Mouse (Mus musculus): ENCODE data around the gene Ndufa7.
"Not testable (repeated sequence)": the region's sequence is repeated elsewhere in the genome, so short reads cannot be mapped to it uniquely, and the experiment has no call there.

The Ndufa7 gene

DNA sequence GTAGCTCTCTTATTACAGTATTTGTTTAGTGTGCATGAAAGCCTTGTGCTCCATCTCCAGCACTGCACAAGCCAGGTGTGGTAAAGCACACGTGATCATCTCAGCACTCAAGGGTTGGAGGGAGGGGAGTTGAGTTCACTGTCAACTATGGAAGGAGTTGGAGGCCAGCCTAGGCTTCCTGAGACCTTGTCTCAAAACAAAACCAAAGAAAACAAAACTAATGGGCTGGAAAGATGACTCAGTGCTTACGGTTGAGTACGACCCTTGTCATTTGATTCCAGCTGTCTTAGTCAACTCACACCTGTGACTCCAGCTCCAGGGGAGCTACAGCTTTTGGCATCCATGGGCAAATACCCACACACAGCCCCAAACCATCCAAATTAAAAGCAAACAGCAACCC, 11.9 kb upstream of the Ndufa7 start:
- DNase-seq = no peak

GRCm38 (mm10) chr17:33812990-33813389, 11.4 kb upstream of the Ndufa7 start:
- DNase-seq = no peak

DNA sequence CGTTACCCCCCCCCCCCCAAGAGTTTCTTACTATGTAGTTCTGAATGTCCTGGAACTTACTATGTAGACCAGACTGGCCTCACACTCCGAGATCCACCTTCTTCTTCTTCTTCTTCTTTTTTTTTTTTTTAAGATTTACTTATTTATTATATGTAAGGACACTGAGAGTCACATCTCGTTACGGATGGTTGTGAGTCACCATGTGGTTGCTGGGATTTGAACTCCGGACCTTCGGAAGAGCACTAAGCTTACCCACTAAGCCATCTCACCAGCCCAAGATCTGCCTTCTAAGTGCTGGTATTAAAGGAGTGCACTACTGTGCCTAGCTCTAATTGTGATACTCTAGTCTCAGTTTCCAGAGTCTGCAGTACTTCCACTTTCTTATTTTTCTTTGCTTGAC, 9.0 kb upstream of the Ndufa7 start:
- DNase-seq = no peak

DNA sequence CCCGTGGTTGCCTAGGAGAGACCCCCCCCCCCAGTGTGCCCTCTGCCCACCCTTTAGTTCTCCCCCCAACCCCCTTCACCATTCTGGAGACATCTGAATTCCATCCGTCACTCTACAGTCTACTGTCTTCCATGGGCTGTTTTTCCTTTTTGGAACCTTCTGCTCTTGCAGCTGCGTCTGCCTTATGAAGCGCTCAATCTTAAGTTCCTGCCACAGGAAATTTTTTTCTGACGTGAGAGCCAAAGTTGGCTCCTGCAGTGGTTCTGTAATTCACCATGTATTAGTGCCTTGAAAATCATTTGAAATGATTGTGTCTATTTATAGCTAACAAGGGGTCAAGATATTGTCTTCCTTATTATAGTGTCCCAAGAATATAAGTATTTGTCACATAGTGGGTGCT, 7.8 kb upstream of the Ndufa7 start:
- DNase-seq = no peak

- peak; percentile 98 for DNase-seq
Observed at GRCm38 (mm10) chr17:33817184-33817968, 7.0 kb upstream of the Ndufa7 start.

GRCm38 (mm10) chr17:33817969-33818643, 6.3 kb upstream of the Ndufa7 start:
- no peak for DNase-seq

GRCm38 (mm10) chr17:33822436-33822959, 1.9 kb upstream of the Ndufa7 start:
- DNase-seq = no peak

DNA sequence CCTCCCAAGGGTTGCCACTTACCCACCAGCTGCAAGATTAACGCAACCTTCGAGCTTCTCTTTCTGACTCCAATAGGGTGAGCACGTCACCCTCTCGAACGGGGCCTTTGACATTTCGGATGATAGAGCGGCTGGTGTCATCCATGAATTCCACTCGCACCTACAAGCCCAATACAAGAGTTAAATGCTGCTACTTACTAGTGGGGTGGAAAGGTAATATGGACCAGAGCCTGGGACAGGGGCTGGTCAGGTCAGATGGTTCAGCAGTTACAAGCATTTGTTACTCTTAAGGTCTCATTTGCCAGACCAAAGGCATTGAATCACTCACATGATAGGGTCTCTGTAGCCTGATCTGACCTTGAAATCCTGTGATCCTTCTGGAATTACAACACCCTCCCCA, 1.2 kb upstream of the Ndufa7 start:
- not testable (repeated sequence) for DNase-seq

- DNase-seq = not testable (repeated sequence)
Observed at GRCm38 (mm10) chr17:33824997-33825330, 592 bp downstream of the Ndufa7 start.

- no peak for DNase-seq
Observed at GRCm38 (mm10) chr17:33825462-33825861, 1.1 kb downstream of the Ndufa7 start.

- DNase-seq = peak; percentile 77
Observed at GRCm38 (mm10) chr17:33826850-33827249, 2.5 kb downstream of the Ndufa7 start.

DNA sequence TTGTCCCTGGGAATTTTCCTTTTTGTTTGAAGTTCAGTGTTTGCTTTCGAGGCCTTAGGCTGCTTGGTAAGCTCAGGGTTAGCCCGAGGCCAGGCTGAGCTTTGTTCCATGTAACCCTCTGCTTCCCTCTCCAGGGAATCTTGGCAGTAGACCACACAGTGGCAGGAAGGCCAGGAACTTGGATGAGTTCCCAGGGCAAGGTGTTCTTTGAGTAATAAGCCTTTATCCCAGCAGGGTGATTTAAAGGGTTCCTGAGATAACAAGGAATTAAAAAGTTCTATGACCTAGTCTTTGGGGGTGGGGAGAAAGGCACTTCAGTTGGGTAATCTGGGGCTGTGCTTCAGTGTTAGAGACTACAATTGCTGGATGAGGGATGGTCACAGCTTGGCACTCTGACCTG, 4.5 kb downstream of the Ndufa7 start:
- DNase-seq = no peak

GRCm38 (mm10) chr17:33829561-33829960, 5.2 kb downstream of the Ndufa7 start:
- DNase-seq = no peak

GRCm38 (mm10) chr17:33842966-33843795, 18.8 kb downstream of the Ndufa7 start, which contains the start of gene Cd320:
Gene Cd320 (plus strand): TSS chr17:33843091.
- DNase-seq = peak; percentile 89

DNA sequence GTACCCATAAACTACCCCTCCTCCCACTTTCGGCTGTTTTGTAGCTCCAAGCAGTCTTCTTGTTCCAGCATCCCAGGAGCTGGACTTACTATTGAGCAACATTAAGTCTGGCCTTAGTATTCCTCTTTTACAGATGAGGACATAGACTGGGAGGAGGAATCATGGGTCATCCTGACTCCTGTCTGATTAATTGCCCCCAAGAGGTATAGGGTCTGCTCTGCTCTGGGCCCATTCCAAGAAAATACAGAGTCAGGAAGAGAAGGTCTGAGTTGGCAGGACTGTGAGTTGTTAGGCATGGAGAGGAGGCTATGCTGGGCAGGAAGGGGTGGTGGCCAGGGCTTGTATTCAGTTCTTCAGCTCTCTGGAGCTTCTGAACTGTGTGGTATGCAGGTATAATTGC, 19.8 kb downstream of the Ndufa7 start:
- no peak for DNase-seq

GRCm38 (mm10) chr17:33848139-33848538, 23.8 kb downstream of the Ndufa7 start:
- DNase-seq = no peak

DNA sequence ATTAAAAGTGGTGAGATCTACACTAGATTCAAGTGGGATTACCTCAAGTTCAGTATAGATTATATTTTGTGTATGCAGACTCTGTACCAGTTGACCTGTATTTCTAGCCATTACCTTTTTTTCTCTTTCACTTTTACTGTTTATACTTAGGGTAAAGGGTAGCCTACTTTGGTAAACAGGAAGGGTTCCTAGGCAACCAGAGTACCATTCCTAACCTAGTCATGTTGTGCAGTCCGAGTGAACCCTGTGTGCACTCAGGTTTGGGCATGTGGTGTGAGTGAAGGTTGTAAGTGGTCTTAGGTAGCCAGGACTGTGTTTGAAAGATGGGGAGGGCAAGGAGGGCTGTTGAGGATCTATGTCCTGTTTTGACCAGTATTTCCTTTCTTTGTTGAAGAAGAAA, 27.0 kb downstream of the Ndufa7 start:
- no peak for DNase-seq

DNA sequence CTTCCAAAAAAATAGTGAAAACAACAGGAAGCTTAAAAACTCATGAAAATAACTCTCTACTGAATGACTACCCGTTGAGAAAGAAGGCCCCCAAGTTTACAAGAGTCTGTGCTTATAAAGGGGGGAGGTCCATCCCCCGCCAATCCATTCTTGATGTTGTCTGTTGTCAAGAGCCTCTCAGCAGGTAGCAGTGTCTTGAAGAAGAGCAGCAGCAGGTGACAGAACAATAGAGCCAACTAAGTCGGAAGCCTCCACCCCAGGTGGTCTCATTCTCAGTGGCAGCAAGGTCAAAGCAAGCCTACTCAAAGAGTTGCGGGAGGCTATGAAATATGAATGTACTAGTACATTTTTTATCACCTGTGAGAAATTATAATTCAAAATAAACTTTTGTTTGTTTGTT, 33.4 kb downstream of the Ndufa7 start:
- no peak for DNase-seq

DNA sequence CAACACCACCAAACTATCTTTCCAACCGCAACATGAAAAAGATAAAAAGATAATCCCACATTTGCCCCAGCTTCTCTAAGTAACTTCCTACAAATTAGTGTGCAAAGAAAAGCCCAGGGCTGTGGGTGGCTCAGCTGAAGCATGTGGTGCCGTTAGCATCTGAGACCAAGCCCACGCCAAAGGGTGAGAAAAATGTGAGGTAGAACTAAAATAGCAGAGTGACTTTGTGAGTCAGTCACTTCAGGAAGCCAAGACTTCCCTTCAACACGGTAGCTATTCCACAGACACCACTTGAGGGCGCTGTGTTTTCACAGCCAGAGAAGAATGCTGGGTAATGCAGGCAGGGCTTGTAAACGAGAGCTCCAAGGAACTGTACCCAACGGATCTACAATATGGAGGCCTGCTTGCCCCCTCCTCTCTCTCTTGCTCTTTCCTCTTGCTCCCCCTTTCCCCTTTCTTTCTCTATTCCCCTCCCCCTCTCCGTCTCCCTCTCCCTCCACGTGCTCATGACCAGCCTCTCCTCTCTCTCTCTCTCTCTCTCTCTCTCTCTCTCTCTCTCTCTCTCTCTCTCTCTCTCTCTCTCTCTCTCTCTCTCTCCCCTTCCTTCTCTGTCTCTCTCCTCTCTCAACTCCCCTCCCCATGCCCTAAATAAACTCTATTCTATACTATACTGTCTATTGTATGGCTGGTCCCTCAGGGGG, 41.1 kb downstream of the Ndufa7 start:
- DNase-seq = peak; percentile 78

DNA sequence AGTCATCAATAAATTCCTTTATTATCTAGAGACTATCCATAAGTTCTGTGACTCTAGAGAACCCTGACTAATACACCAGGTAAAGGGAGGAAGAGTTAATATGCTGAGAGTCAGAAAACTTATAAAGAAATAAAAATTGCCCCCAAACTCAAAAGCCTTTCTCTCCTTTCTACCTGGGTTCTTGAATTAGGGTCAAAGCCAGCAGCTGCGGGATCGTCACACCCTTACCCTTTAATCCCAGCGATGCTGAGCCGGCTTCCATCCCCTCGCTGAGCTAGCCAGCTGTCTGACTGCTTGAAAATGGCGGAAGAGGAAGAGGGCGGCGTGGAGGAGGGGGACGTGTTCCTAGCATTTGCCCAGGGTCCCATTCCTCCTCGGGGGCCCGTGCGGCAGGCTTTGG, 49.2 kb downstream of the Ndufa7 start, which contains the start of gene Gm7029:
Gm7029 (plus strand) TSS at position 301 of the 400 bp plus-strand sequence.
- DNase-seq = not testable (repeated sequence)

DNA sequence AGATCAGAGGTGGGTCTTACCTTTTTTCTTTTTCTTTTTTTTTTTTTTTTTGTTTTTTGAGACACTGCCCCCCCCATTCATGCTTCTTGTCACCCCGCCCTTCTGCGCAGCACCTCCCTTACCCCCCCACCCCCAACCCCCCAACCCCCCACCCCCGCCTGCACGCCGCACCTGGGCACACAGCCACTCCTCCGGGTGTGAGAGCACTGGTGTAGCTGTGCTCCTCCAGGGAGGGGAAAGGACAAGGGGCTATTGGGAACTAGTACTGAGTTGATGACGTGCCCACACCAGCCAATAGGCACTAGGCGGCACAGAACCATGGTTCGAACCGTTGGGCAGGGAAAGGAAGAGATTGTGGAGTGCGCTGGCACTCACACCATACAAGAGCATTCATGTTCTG, 50.0 kb downstream of the Ndufa7 start:
- no peak for DNase-seq

DNA sequence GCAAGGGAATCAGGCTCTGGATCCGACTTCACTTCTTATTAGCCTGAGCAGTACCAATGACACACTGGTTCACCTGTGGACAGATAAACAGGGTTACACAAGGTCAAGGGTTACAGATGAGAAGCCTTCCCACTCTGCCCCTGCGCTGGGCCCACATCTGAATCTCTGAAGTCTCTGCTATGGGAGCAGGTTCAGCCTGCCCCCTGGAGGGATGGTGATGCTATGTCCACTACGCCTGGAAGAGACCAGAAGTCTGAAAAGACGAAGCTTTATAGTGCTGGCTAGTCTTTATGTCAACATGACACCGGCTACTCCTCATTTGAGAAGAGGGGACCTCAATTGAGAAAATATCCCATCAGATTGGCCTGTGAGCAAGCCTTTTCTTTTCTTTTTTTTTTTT, 51.4 kb downstream of the Ndufa7 start:
- DNase-seq = peak; percentile 21

- not testable (repeated sequence) for DNase-seq
Observed at GRCm38 (mm10) chr17:33884320-33884719, 59.9 kb downstream of the Ndufa7 start.

All from liver (tissue).